In the genomic region with DNA sequence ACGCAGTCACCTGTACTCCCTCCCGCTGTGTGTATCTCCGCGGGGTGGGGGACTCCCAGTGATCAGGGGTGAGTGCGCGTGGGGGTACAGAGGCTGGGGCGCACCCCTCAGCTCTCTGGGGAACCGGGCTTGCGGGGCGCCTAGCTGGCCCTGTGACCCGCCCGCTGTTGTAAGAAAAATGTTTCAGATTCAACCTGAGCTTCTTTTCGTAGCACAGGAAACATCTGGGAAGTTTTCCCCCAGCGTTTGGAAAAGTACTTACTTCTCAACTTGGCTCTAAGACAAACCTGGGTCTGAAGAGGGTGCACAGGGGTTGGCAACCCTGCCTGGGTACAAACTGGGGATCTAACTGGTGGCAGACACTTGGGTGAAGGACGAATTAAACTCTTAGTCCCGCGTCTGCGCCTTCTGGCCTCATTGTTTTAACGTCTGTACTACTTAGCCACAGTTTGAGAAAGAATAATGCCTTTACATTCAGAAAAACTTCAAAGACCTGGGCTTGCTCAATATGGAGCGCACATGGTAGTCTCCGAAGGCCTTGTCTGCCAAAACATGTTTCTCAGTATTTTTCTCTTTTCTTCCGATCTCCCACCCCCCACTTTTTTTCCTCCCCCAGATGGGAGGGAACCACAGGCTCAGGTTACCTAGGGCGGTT, we compare ENCODE assay signal across 18 mouse cellular contexts. TPM values are rescaled to one million over a fixed set of nuclear protein-coding genes. Genes with fewer than 3 reads are reported as not detected.
A peak's percentile ranks its signal among the peaks of the same experiment; 100 is the strongest.
DNase-seq lines count a peak whose midpoint lies in the region; ATAC-seq lines count a peak whose summit lies in the region.
"Had no signal": no experiment of that assay in that cellular context is flagged by ENCODE, and none has a peak within 500 bp of the region (broad histone marks: within the 10 kb centered on the region; RNA-seq: fewer than 3 reads in every experiment).

No protein-coding gene starts in this region.

- no peak overlapping the region for H3K27ac ChIP-seq in hindbrain, embryonic 10.5 days
- no peak overlapping the region for H3K27ac ChIP-seq in hindbrain, embryonic 16.5 days (ENCODE audit: low read depth, low read length)
- H3K27ac ChIP-seq in embryonic facial prominence, embryonic 11.5 days (replicated peaks; ENCODE audit: low read depth, low read length) = peak overlapping the region; percentile 41; the same call in 1 of the 2 replicates
- peak overlapping the region; percentile 80 for H3K27ac ChIP-seq in limb, embryonic 12.5 days
- H3K27ac ChIP-seq: liver, embryonic 12.5 days; midbrain, embryonic 15.5 days; neural tube, embryonic 13.5 days had no signal

- H3K4me2 ChIP-seq in hindbrain, embryonic 16.5 days (ENCODE audit: low read length) = no peak overlapping the region
- H3K4me2 ChIP-seq in embryonic facial prominence, embryonic 11.5 days (ENCODE audit: low read depth, low read length) = no peak overlapping the region
- H3K4me2 ChIP-seq in limb, embryonic 12.5 days = peak overlapping the region; percentile 54
- H3K4me2 ChIP-seq: liver, embryonic 12.5 days; midbrain, embryonic 15.5 days; neural tube, embryonic 13.5 days had no signal

- H3K27me3 ChIP-seq in hindbrain, embryonic 10.5 days (ENCODE audit: insufficient read depth, poor library complexity, severe bottlenecking) = peaks cover 100% of the 10 kb centered on the region
- H3K27me3 ChIP-seq in hindbrain, embryonic 16.5 days (replicated peaks; ENCODE audit: control insufficient read depth, insufficient read depth, low read length) = peaks cover 82% of the 10 kb centered on the region
- H3K27me3 ChIP-seq in embryonic facial prominence, embryonic 11.5 days (ENCODE audit: control insufficient read depth, insufficient read depth, low read length) = peaks cover 70% of the 10 kb centered on the region
- peaks cover 78% of the 10 kb centered on the region for H3K27me3 ChIP-seq in limb, embryonic 12.5 days

- peaks cover 9% of the 10 kb centered on the region; the same call in 1 of the 2 replicates for H3K4me1 ChIP-seq in hindbrain, embryonic 10.5 days (replicated peaks)
- peaks cover 8% of the 10 kb centered on the region; the same call in 1 of the 2 replicates for H3K4me1 ChIP-seq in hindbrain, embryonic 16.5 days (ENCODE audit: control insufficient read depth, insufficient read depth, low read depth, low read length)
- H3K4me1 ChIP-seq in embryonic facial prominence, embryonic 11.5 days (ENCODE audit: control insufficient read depth, insufficient read depth, low read length) = no peaks in the 10 kb centered on the region; the same call in 1 of the 2 replicates
- peaks cover 71% of the 10 kb centered on the region for H3K4me1 ChIP-seq in limb, embryonic 12.5 days (replicated peaks)
- H3K4me1 ChIP-seq: liver, embryonic 12.5 days had no signal

- H3K36me3 ChIP-seq in hindbrain, embryonic 10.5 days = no peaks in the 10 kb centered on the region
- H3K36me3 ChIP-seq in hindbrain, embryonic 16.5 days (ENCODE audit: control insufficient read depth, insufficient read depth, low read length) = no peaks in the 10 kb centered on the region
- no peaks in the 10 kb centered on the region for H3K36me3 ChIP-seq in embryonic facial prominence, embryonic 11.5 days (replicated peaks; ENCODE audit: control insufficient read depth, insufficient read depth, low read depth, low read length)
- H3K36me3 ChIP-seq in limb, embryonic 12.5 days = no peaks in the 10 kb centered on the region
- H3K36me3 ChIP-seq: liver, embryonic 12.5 days; midbrain, embryonic 15.5 days; neural tube, embryonic 13.5 days had no signal

- no peak overlapping the region for H3K9ac ChIP-seq in hindbrain, embryonic 16.5 days (ENCODE audit: low read depth, low read length)
- no peak overlapping the region for H3K9ac ChIP-seq in embryonic facial prominence, embryonic 11.5 days (replicated peaks; ENCODE audit: low read length)
- H3K9ac ChIP-seq in limb, embryonic 12.5 days (replicated peaks) = no peak overlapping the region
- H3K9ac ChIP-seq: liver, embryonic 12.5 days; midbrain, embryonic 15.5 days; neural tube, embryonic 13.5 days had no signal

- peak; percentile 25 for DNase-seq in hindbrain, embryonic 10.5 days (ENCODE audit: low spot score)
- DNase-seq in embryo, embryonic 10.5 days (ENCODE audit: low spot score) = peak; percentile 49
- peak; percentile 53 for DNase-seq in embryonic facial prominence, embryonic 11.5 days (ENCODE audit: low spot score)
- DNase-seq in adrenal gland, adult 2 months = no peak
- DNase-seq in cerebellum, adult 11 months = no peak
- DNase-seq: cerebellum, adult 9-11 months; kidney, adult 2 months; kidney, postnatal 4 days; lung, postnatal 10 days; right cerebral cortex, adult 18-20 months; thymus, postnatal 25 days had no signal

- 1% methylated on average over 23 of the region's 23 CpGs for WGBS in hindbrain, embryonic 10.5 days
- 1% methylated on average over 23 of the region's 23 CpGs for WGBS in hindbrain, embryonic 16.5 days
- WGBS in embryonic facial prominence, embryonic 11.5 days = 2% methylated on average over 23 of the region's 23 CpGs
- 3% methylated on average over 23 of the region's 23 CpGs for WGBS in limb, embryonic 12.5 days

- no peak overlapping the region for H3K4me3 ChIP-seq in hindbrain, embryonic 10.5 days
- no peak overlapping the region for H3K4me3 ChIP-seq in hindbrain, embryonic 16.5 days (ENCODE audit: low read length)
- no peak overlapping the region for H3K4me3 ChIP-seq in embryonic facial prominence, embryonic 11.5 days (ENCODE audit: low read depth, low read length)
- peak overlapping the region; percentile 26 for H3K4me3 ChIP-seq in limb, embryonic 12.5 days (replicated peaks)
- H3K4me3 ChIP-seq: liver, embryonic 12.5 days; midbrain, embryonic 15.5 days; neural tube, embryonic 13.5 days had no signal

- no peak for ATAC-seq in hindbrain, embryonic 16.5 days
- no peak for ATAC-seq in embryonic facial prominence, embryonic 11.5 days (replicated peaks; ENCODE audit: insufficient number of reproducible peaks, low FRiP score, low TSS enrichment, low read depth)
- ATAC-seq in limb, embryonic 12.5 days (ENCODE audit: insufficient number of reproducible peaks, insufficient read depth, low FRiP score, low TSS enrichment, low read depth) = no peak
- ATAC-seq: activated CD4-positive, CD25-positive, alpha-beta regulatory T cell, adult 4 months; CD4-positive, CD25-positive, alpha-beta regulatory T cell, adult 4 months; liver, embryonic 12.5 days; midbrain, embryonic 15.5 days had no signal

- no peaks in the 10 kb centered on the region for H3K9me3 ChIP-seq in hindbrain, embryonic 10.5 days
- no peaks in the 10 kb centered on the region for H3K9me3 ChIP-seq in hindbrain, embryonic 16.5 days (ENCODE audit: control insufficient read depth, low read length)
- no peaks in the 10 kb centered on the region for H3K9me3 ChIP-seq in embryonic facial prominence, embryonic 11.5 days (replicated peaks; ENCODE audit: control insufficient read depth, low read length)
- no peaks in the 10 kb centered on the region for H3K9me3 ChIP-seq in limb, embryonic 12.5 days
- H3K9me3 ChIP-seq: liver, embryonic 12.5 days; midbrain, embryonic 15.5 days; neural tube, embryonic 13.5 days had no signal

RNA-seq across cellular contexts. Expression of gene Hand2, which starts 28.2 kb away (rescaled TPM):
- polyA plus RNA-seq in hindbrain, embryonic 10.5 days (2016; fragmentation: Nextera tagmentation; extraction: Ambion mirVana) = 0.20 TPM in 1 of 2 replicates, not detected in the other
- not detected in 2 replicates for polyA plus RNA-seq in hindbrain, embryonic 16.5 days (2015; fragmentation: Nextera tagmentation; extraction: Ambion mirVana)
- 8.3 and 8.7 TPM in 2 replicates for polyA plus RNA-seq in embryonic facial prominence, embryonic 11.5 days (2014; fragmentation: Nextera tagmentation; extraction: Ambion mirVana)
- polyA plus RNA-seq in limb, embryonic 12.5 days (2016; fragmentation: Nextera tagmentation; extraction: Ambion mirVana) = 19.6 and 23.7 TPM in 2 replicates
- total RNA-seq in adrenal gland, adult 2 months (2021) = 10 to 100 TPM; 30.6 to 56.3 TPM
- polyA plus RNA-seq in adrenal gland, adult 2 months (2012; rRNA removed) = 46.9 and 76.2 TPM in 2 replicates
- polyA plus RNA-seq: activated CD4-positive, CD25-positive, alpha-beta regulatory T cell, adult 4 months; CD4-positive, CD25-positive, alpha-beta regulatory T cell, adult 4 months; midbrain, embryonic 15.5 days had no signal

Comparison
In these comparisons a context has a peak if more than half of its experiments do, and no peak if none do; other contexts are left out.
1. DNase-seq: peak in hindbrain, embryonic 10.5 days (single experiment), embryo, embryonic 10.5 days (single experiment) and embryonic facial prominence, embryonic 11.5 days (single experiment); none in adrenal gland, adult 2 months (single experiment) and cerebellum, adult 11 months (single experiment).
2. H3K27ac ChIP-seq: peak in embryonic facial prominence, embryonic 11.5 days (single experiment) and limb, embryonic 12.5 days (single experiment); none in hindbrain, embryonic 10.5 days (single experiment) and hindbrain, embryonic 16.5 days (single experiment).